Mouse (Mus musculus) heart, postnatal 4 days (tissue): Measurements from ENCODE around the gene Slc35e2. TPM values are rescaled to one million over a fixed set of nuclear protein-coding genes. Genes with fewer than 3 reads are reported as not detected.

ENCODE experiments used
- DNase-seq: peaks from one replicate; pipeline ENCODE4 v3.0.0; 2021
- total RNA-seq, 2 experiments: library from RNA; stranded (reverse); gene quantifications; 2 replicates each; pipeline ENCODE4 v1.2.3; 2021

Gene Slc35e2
- total RNA-seq, 2 experiments from 2014 or later = 15.6 to 16.5 TPM

DNA sequence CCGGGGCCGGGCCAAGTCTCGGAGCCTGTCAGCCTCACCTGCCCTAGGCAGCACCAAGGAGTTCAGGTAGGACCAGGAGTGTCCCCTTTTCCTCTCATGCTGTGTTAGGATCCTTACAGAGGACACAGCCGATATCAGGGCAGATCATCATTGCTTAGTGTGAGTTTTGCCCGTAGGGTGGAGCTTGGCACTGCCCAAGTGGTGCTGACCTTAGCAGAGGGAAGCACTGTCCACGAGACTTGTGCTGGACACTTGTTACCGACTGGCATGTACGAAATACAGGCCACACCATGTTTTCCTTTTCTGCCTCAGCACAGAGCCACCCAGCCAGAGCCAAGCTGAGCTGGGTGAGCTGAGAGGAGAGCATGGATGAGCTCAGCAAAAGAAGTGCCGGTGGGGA lies 24.1 kb upstream of the Slc35e2 start:
- DNase-seq = no peak

DNA sequence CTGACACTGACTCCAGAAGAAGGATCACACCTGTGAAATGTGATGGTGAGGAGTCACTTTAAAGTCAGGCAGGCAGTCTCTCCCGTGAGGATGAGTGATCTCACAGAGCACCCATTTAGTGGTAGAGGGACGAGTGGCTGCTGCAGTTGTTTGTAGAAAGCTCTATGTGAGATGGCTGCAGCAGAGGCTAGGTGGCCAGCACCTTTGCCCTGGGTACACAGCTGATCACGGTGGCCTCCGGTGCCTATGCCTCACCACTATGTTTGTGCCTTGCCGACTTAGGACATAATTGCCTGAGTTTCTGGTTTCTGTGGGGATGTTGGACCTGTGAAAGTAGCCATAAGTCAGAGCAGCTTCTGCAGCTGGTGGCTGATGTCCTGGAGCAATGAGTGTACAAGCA lies 23.5 kb upstream of the Slc35e2 start:
- DNase-seq = no peak

- DNase-seq = peak; percentile 40
Observed at GRCm38 (mm10) chr4:155578336-155579125, 22.7 kb upstream of the Slc35e2 start.

GRCm38 (mm10) chr4:155580420-155580819 lies 20.8 kb upstream of the Slc35e2 start:
- DNase-seq = peak; percentile 78

DNA sequence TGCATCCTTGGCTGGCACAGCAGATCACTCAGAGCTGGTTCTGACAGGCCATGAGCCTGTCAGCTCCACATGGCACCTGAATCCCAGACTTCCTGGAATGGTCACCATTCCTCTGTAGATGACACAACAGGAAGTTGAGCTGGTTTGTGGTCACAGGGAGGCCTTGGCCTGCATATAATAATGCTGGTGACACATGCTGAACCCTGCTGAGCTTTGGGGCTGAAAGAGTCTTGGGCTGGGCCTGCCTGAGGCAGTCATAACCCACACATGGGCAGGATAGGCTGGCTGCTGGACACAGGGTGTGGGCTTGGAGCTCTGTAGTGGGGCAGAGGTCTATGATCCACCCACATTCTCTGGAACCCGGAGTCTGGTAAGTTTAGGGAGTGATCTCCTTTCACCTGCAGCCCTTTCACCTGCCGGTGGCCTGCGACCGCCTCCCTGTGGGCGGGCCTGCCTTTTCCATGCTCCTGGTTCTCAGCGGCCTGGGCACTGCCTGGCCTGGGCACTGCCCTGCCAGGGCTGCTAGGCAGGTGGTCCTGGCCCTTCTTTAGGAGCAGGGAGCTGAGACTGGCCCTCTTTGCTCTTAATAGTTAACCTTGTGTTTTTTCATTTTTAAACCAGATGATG lies 18.8 kb upstream of the Slc35e2 start:
- no peak for DNase-seq

GRCm38 (mm10) chr4:155589356-155589755 lies 11.9 kb upstream of the Slc35e2 start:
- DNase-seq = no peak

- DNase-seq = no peak
Observed at GRCm38 (mm10) chr4:155591012-155591719, 10.1 kb upstream of the Slc35e2 start.

DNA sequence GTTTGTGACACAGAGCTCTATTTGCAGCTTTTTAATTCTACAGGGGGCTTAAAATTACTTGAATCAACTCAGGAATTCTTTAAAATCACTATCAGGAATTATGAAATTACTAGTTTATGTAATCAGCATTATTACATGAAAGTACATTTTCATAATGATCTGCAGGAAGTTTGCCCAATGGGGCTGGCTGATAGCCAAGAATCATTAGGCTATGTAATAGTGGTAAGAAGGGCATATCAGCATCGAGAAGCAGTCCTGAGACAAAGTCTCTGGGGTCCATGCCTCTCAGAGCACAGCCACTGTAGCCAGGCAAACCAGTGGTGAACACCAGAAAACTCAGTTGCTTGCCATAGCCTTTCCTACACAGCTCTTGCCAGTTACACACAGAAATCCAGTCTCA lies 7.4 kb upstream of the Slc35e2 start:
- DNase-seq = no peak

GRCm38 (mm10) chr4:155595777-155596176 lies 5.4 kb upstream of the Slc35e2 start:
- no peak for DNase-seq

GRCm38 (mm10) chr4:155596606-155597005 lies 4.6 kb upstream of the Slc35e2 start:
- no peak for DNase-seq

DNA sequence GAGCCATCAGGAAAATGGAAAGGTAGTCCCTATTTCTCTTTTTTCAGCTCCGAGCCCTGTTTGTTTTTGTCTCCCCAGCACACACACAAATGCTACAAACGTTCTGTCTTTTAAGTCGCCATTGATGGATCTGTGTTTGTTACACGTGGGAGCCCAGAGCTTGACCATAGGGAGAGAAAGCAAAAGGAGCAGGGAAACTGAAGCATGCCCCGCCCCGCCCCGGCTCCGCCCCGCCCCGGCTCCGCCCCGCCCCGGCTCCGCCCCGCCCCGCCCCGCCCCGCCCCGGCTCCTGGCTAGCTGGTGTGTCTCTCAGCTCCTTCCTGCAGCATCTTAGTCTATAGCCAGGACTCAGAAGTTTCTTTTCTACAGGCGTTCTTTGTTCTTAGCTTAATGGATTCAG lies 2.7 kb upstream of the Slc35e2 start:
- DNase-seq = no peak

DNA sequence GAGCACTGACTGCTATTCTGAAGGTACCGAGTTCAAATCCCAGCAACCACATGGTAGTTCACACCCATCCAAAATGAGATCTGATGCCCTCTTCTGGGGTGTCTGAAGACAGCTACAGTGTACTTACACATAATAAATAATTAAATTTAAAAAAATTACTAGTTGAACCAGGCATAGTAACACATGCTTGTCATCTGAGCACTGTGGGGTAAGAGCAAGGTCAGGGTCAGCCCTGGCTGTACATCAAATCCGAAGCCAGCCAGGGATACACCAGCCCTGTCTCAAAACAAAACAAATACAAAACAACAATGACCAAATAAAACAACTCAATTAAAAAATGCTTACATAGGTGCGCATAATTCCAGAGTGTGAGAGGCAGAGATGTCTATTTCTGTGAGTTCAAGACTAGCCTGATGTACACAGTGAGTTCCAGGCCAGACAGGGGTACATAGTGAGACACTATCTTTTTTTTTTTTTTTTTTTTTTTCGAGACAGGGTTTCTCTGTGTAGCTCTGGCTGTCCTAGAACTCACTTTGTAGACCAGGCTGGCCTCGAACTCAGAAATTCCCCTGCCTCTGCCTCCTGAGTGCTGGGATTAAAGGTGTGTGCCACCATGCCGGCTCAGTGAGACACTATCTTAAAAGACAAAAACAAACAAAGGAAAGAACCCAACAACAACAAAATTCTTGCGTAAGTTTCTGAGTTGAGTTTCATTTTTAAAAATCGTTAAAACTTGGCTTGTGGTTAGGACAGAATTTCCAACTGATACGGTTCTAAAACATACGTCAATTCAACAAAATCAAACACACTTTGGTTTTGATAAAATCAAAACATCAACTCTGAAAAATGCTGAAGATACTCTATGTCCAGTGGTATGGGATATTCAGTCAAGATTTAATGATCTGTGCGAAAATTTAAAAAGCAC lies 1.1 kb upstream of the Slc35e2 start:
- no peak for DNase-seq

- DNase-seq = no peak
Observed at GRCm38 (mm10) chr4:155601997-155602456, 811 bp downstream of the Slc35e2 start.

DNA sequence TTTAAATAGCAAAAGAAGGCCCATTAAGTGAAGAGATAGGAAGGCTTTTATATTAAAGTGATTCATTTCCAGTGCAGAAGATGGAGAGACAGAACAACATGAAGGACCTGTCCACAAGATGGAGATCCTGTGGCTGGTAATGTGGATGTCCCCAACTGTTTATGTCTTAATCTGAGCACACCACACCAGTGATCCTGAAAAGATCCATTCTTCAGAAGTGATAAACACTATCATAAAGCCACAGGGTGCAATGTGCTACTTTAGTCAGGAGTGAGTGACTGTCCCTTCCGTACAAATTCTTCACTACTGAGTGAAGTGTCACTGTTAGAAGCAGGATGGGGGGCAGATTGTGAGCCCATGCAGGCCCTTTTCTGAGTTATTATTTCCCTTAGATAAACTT lies 1.5 kb downstream of the Slc35e2 start:
- DNase-seq = no peak

GRCm38 (mm10) chr4:155603801-155604200 lies 2.6 kb downstream of the Slc35e2 start:
- DNase-seq = no peak

GRCm38 (mm10) chr4:155605132-155605531 lies 3.9 kb downstream of the Slc35e2 start:
- no peak for DNase-seq

DNA sequence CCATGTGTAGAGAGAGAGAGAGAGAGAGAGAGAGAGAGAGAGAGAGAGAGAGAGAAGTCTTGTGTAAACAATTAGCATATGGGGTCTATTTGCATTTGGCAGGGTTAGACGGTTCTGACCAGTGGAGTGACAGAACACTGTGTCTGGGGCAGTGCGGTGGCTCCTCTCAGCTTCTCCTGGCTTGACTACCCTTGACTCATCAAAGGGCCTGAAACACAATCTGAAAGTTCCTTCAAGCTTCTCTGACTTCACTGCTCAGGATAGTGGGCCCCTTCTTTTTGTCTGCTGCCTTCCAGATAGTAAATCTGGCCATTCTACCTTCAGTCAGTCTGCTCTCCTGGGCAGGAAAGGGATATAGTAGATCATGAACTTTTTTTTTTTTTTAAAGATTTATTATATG lies 5.6 kb downstream of the Slc35e2 start:
- DNase-seq = no peak

DNA sequence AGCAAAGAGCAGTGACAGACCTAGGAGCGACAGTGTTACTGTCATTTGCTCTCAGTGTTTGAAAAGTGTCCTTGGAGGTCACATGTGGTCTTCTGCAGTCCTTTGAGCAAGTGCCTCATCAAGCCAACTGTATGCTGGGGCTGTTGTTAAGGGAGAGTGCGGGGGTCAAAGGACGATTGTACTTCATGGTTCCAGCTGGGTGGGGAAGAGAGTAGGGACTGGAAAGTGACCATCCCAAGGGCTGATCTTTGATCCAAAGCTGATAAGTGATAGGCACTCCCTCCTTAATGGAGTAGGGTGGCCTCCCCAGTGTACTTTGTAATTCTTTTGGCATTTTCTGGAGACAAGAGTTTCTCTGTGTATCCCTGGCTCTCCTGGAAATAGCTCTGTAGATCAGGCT lies 10.6 kb downstream of the Slc35e2 start:
- DNase-seq = no peak

DNA sequence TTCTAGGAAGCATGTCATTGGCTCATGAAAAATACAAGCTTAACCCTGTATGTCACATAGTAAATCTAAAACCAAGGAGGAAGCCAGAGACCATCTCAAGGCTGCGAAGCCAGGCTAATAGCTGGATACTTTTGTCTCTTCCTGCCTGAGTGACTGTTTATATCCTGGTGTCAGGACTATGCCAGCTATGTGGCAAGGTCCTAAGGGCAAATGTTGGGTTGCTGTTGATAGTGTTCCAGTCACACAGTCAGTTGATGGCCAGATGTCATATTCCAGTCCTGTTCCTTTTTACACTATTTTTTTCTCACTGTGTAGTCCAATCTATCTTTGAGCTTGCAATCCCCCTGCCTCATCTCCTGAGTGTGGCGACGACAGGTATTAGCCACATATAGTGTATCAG lies 12.0 kb downstream of the Slc35e2 start:
- DNase-seq = no peak

DNA sequence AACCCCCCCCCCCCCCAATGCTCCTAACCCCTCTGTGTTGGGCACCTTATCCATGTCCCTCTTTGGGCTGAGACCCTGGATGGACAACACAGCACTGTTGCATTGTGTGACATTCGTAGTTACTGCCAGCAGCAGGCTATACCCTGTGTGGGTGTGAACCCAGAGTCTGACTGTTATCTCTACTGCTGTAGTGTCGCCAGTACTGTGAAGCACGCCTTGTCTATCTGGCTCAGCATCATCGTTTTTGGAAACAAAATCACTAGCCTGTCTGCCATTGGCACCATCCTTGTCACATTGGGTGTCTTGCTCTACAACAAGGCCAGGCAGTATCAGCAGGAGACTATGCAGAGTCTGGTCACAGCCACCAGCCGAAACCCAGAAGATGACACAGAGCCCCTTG lies 17.1 kb downstream of the Slc35e2 start:
- DNase-seq = no peak

- peak; percentile 96 for DNase-seq
Observed at GRCm38 (mm10) chr4:155624338-155625291, 23.4 kb downstream of the Slc35e2 start, which contains the start of gene Cdk11b. Gene Cdk11b (plus strand): TSS chr4:155624854.
